Mouse (Mus musculus) forebrain, embryonic 14.5 days (tissue): ENCODE results near the gene Abcb6. TPM values are rescaled to one million over a fixed set of nuclear protein-coding genes. Genes with fewer than 3 reads are reported as not detected.

Source experiments
- ATAC-seq: fragments of 200-750 bp; cut with Nextera tagmentation; 2 replicates; pipeline ENCODE4 v1.8.0; 2017; ENCODE audit warnings: mild to moderate bottlenecking, moderate library complexity
- DNase-seq: peaks from one replicate; pipeline ENCODE4 v3.0.0-alpha.2; 2015; ENCODE audit warnings: low spot score
- H3K27ac ChIP-seq: fragments of 300-500 bp; sonication (generic); 2 replicates; pipeline ENCODE4 v1.5.1; 2014; ENCODE audit warnings: low read depth, mild to moderate bottlenecking, control low read depth, low read length, moderate library complexity
- H3K27me3 ChIP-seq: fragments of 300-500 bp; sonication (generic); replicated peaks from 2 replicates; pipeline ENCODE4 v1.6.1; 2014; ENCODE audit warnings: low read length, control low read depth, mixed read lengths; ENCODE audit not compliant: control insufficient read depth, insufficient read depth
- H3K36me3 ChIP-seq: fragments of 300-500 bp; sonication (generic); 2 replicates; pipeline ENCODE4 v1.6.1; 2014; ENCODE audit warnings: low read length, control low read depth; ENCODE audit not compliant: control insufficient read depth, insufficient read depth
- H3K4me1 ChIP-seq: fragments of 300-500 bp; sonication (generic); 2 replicates; pipeline ENCODE4 v1.6.1; 2014; ENCODE audit warnings: antibody characterized with exemption, low read length, control low read depth; ENCODE audit not compliant: control insufficient read depth, insufficient read depth
- H3K4me2 ChIP-seq: fragments of 300-500 bp; sonication (generic); 2 replicates; pipeline ENCODE4 v1.6.1; 2014; ENCODE audit warnings: mild to moderate bottlenecking, control low read depth, low read length
- H3K4me3 ChIP-seq: fragments of 300-500 bp; sonication (generic); 2 replicates; pipeline ENCODE4 v1.5.1; 2014; ENCODE audit warnings: low read depth, low read length, control low read depth
- H3K9ac ChIP-seq: fragments of 300-500 bp; sonication (generic); 2 replicates; pipeline ENCODE4 v1.6.1; 2014; ENCODE audit warnings: mild to moderate bottlenecking, low read length, control low read depth, moderate library complexity
- H3K9me3 ChIP-seq: fragments of 300-500 bp; sonication (generic); replicated peaks from 2 replicates; pipeline ENCODE4 v1.6.1; 2016; ENCODE audit warnings: low read length, control low read depth, mixed read lengths; ENCODE audit not compliant: control insufficient read depth
- WGBS: fragments of 180-500 bp; shearing (Covaris S2); extraction: QIAGEN DNeasy Blood & Tissue Kit; methylation state at CpG from one replicate; pipeline ENCODE4 v1.1.7; 2014; 5-methylcytosine and 5-hydroxymethylcytosine counted together
- polyA plus RNA-seq: library from polyadenylated mRNA; unstranded; fragments of >200 nt; fragmentation: Nextera tagmentation; extraction: Ambion mirVana; gene quantifications from 2 replicates; pipeline ENCODE4 v1.2.1, GENCODE M21; 2014

Abcb6 gene
- polyA plus RNA-seq, 1 experiment from 2014 or later, result 26.2 TPM

GRCm38 (mm10) chr1:75219078-75219477, 38.9 kb upstream of the Abcb6 start:
- peaks cover 33% of the 10 kb centered on the region for H3K27me3 ChIP-seq
- peak overlapping the region; percentile 41 for H3K4me3 ChIP-seq
- WGBS, result under 1% methylated on average over 24 of the region's 24 CpGs
- H3K36me3 ChIP-seq, result peaks cover 19% of the 10 kb centered on the region
- DNase-seq, result peak; percentile 75
- H3K4me1 ChIP-seq, result peaks cover 11% of the 10 kb centered on the region
- H3K4me2 ChIP-seq, result peak overlapping the region; percentile 96
- no peak overlapping the region for H3K27ac ChIP-seq
- H3K9me3 ChIP-seq, result no peaks in the 10 kb centered on the region
- ATAC-seq, result peak; percentile 85
- H3K9ac ChIP-seq, result peak overlapping the region; percentile 59

- Histone ChIP-seq H3K27ac (peak overlapping the region; percentile 3; the same call in 1 of the 2 replicates), H3K9ac (peak overlapping the region; percentile 59), H3K27me3 (peaks cover 33% of the 10 kb centered on the region), H3K4me2 (peak overlapping the region; percentile 96), H3K4me1 (peaks cover 11% of the 10 kb centered on the region), H3K4me3 (peak overlapping the region; percentile 41), H3K36me3 (peaks cover 25% of the 10 kb centered on the region), H3K9me3 (no peaks in the 10 kb centered on the region)
- peak; percentile 62 for ATAC-seq
- WGBS, result 1% methylated on average over 38 of the region's 38 CpGs
- peak; percentile 69 for DNase-seq
Observed at GRCm38 (mm10) chr1:75218227-75219001, 38.2 kb upstream of the Abcb6 start.

GRCm38 (mm10) chr1:75217893-75218226, 37.7 kb upstream of the Abcb6 start:
- Histone ChIP-seq H3K27ac (peak overlapping the region; percentile 3; the same call in 1 of the 2 replicates), H3K4me3 (peak overlapping the region; percentile 41; the same call in 1 of the 2 replicates), H3K27me3 (peaks cover 33% of the 10 kb centered on the region), H3K9me3 (no peaks in the 10 kb centered on the region), H3K36me3 (peaks cover 31% of the 10 kb centered on the region), H3K9ac (no peak overlapping the region), H3K4me1 (peaks cover 11% of the 10 kb centered on the region), H3K4me2 (peak overlapping the region; percentile 96)
- 2% methylated on average over 6 of the region's 6 CpGs for WGBS
- DNase-seq (no peak), ATAC-seq (peak; percentile 9; the same call in 1 of the 2 replicates)

- H3K27me3 ChIP-seq, result peaks cover 31% of the 10 kb centered on the region
Observed at GRCm38 (mm10) chr1:75216797-75217585, 36.8 kb upstream of the Abcb6 start.

GRCm38 (mm10) chr1:75215785-75216184, 35.6 kb upstream of the Abcb6 start:
- Histone ChIP-seq H3K4me1 (peaks cover 19% of the 10 kb centered on the region), H3K4me3 (no peak overlapping the region), H3K9me3 (no peaks in the 10 kb centered on the region), H3K27ac (no peak overlapping the region), H3K27me3 (peaks cover 28% of the 10 kb centered on the region), H3K9ac (no peak overlapping the region), H3K4me2 (no peak overlapping the region), H3K36me3 (peaks cover 41% of the 10 kb centered on the region)
- WGBS, result 91% methylated on average over 9 of the region's 9 CpGs
- DNase-seq, result no peak
- ATAC-seq, result no peak

More at GRCm38 (mm10) chr1:75216797-75217585, 36.8 kb upstream of the Abcb6 start:
- no peak overlapping the region for H3K9ac ChIP-seq
- H3K27ac ChIP-seq, result 0 out of 2 replicates have a peak overlapping the region, but pooled peaks have one; percentile 3
- H3K36me3 ChIP-seq, result peaks cover 39% of the 10 kb centered on the region
- ATAC-seq (no peak), DNase-seq (no peak)
- H3K4me3 ChIP-seq, result no peak overlapping the region
- 76% methylated on average over 13 of the region's 13 CpGs for WGBS
- H3K9me3 ChIP-seq, result no peaks in the 10 kb centered on the region
- peaks cover 11% of the 10 kb centered on the region for H3K4me1 ChIP-seq
- H3K4me2 ChIP-seq, result no peak overlapping the region

- Histone ChIP-seq H3K27me3 (peaks cover 19% of the 10 kb centered on the region), H3K9me3 (no peaks in the 10 kb centered on the region), H3K36me3 (peaks cover 41% of the 10 kb centered on the region), H3K9ac (no peak overlapping the region), H3K27ac (no peak overlapping the region), H3K4me1 (peaks cover 22% of the 10 kb centered on the region), H3K4me3 (no peak overlapping the region), H3K4me2 (no peak overlapping the region)
- WGBS, result 83% methylated on average over 5 of the region's 5 CpGs
- ATAC-seq (no peak), DNase-seq (no peak)
Observed at GRCm38 (mm10) chr1:75214886-75215285, 34.7 kb upstream of the Abcb6 start.

GRCm38 (mm10) chr1:75214442-75214841, 34.2 kb upstream of the Abcb6 start:
- ATAC-seq, result no peak
- Histone ChIP-seq H3K27ac (no peak overlapping the region), H3K4me2 (no peak overlapping the region), H3K27me3 (peaks cover 14% of the 10 kb centered on the region), H3K36me3 (peaks cover 41% of the 10 kb centered on the region), H3K4me3 (no peak overlapping the region), H3K9me3 (no peaks in the 10 kb centered on the region), H3K9ac (no peak overlapping the region), H3K4me1 (peaks cover 18% of the 10 kb centered on the region)
- DNase-seq, result no peak
- 83% methylated on average over 2 of the region's 2 CpGs for WGBS

- H3K9me3 ChIP-seq, result no peaks in the 10 kb centered on the region
- DNase-seq, result no peak
- H3K9ac ChIP-seq, result no peak overlapping the region
- H3K4me3 ChIP-seq, result no peak overlapping the region
- 95% methylated on average over 7 of the region's 7 CpGs for WGBS
- no peak overlapping the region for H3K4me2 ChIP-seq
- no peak for ATAC-seq
- H3K4me1 ChIP-seq, result peaks cover 16% of the 10 kb centered on the region
- H3K27ac ChIP-seq, result no peak overlapping the region
- H3K27me3 ChIP-seq, result peaks cover 6% of the 10 kb centered on the region
- peaks cover 41% of the 10 kb centered on the region for H3K36me3 ChIP-seq
Observed at GRCm38 (mm10) chr1:75213096-75213495, 32.9 kb upstream of the Abcb6 start.
